Mouse (Mus musculus): ENCODE data around the gene Rin3. TPM values are rescaled to one million over a fixed set of nuclear protein-coding genes. Genes with fewer than 3 reads are reported as not detected.
A peak's percentile ranks its signal among the peaks of the same experiment; 100 is the strongest.

Rin3 gene
- polyA plus RNA-seq, 1 experiment, result 25.4 TPM

GRCm38 (mm10) chr12:102342602-102343001, 59.8 kb downstream of the Rin3 start:
- H3K4me3 ChIP-seq (ENCODE audit: control insufficient read depth, insufficient read depth, low read length), result no peak overlapping the region
- no peaks in the 10 kb centered on the region for H3K27me3 ChIP-seq (ENCODE audit: control insufficient read depth, insufficient read depth, low read length)
- H3K27ac ChIP-seq (ENCODE audit: control insufficient read depth, insufficient read depth, low read length), result no peak overlapping the region
- 94% methylated on average over 3 of the region's 3 CpGs for WGBS
- TF ChIP-seq CTCF (IDR thresholded peaks at IDR 0.05; ENCODE audit: borderline replicate concordance, control insufficient read depth, extremely low read depth, insufficient read depth, low read length, poor library complexity) (no peak), POLR2A (IDR thresholded peaks at IDR 0.05; ENCODE audit: control insufficient read depth, extremely low read depth, insufficient read depth, low read length, poor library complexity) (no peak)
- no peaks in the 10 kb centered on the region for H3K4me1 ChIP-seq (replicated peaks; ENCODE audit: control insufficient read depth, insufficient read depth, low read length)
- DNase-seq, result no peak
- no peaks in the 10 kb centered on the region for H3K36me3 ChIP-seq (ENCODE audit: control insufficient read depth, insufficient read depth, low read length)

- no peaks in the 10 kb centered on the region for H3K36me3 ChIP-seq (ENCODE audit: control insufficient read depth, insufficient read depth, low read length)
- DNase-seq, result no peak
- WGBS, result 94% methylated on average over 14 of the region's 14 CpGs
Measured at GRCm38 (mm10) chr12:102345031-102345815, 62.4 kb downstream of the Rin3 start.

GRCm38 (mm10) chr12:102346507-102346906, 63.7 kb downstream of the Rin3 start:
- peak; percentile 78 for DNase-seq
- TF ChIP-seq POLR2A (IDR thresholded peaks at IDR 0.05; ENCODE audit: control insufficient read depth, extremely low read depth, insufficient read depth, low read length, poor library complexity), result no peak
- no peak for TF ChIP-seq CTCF (IDR thresholded peaks at IDR 0.05; ENCODE audit: borderline replicate concordance, control insufficient read depth, extremely low read depth, insufficient read depth, low read length, poor library complexity)
- H3K27ac ChIP-seq (ENCODE audit: control insufficient read depth, insufficient read depth, low read length), result no peak overlapping the region
- H3K4me3 ChIP-seq (ENCODE audit: control insufficient read depth, insufficient read depth, low read length), result no peak overlapping the region
- 20% methylated on average over 1 of the region's 1 CpGs for WGBS
- H3K4me1 ChIP-seq (replicated peaks; ENCODE audit: control insufficient read depth, insufficient read depth, low read length), result no peaks in the 10 kb centered on the region
- H3K27me3 ChIP-seq (ENCODE audit: control insufficient read depth, insufficient read depth, low read length), result no peaks in the 10 kb centered on the region
- H3K36me3 ChIP-seq (ENCODE audit: control insufficient read depth, insufficient read depth, low read length), result no peaks in the 10 kb centered on the region

More at GRCm38 (mm10) chr12:102345031-102345815, 62.4 kb downstream of the Rin3 start:
- TF ChIP-seq POLR2A (IDR thresholded peaks at IDR 0.05; ENCODE audit: control insufficient read depth, extremely low read depth, insufficient read depth, low read length, poor library complexity), result no peak
- no peak for TF ChIP-seq CTCF (IDR thresholded peaks at IDR 0.05; ENCODE audit: borderline replicate concordance, control insufficient read depth, extremely low read depth, insufficient read depth, low read length, poor library complexity)
- Histone ChIP-seq H3K27me3 (ENCODE audit: control insufficient read depth, insufficient read depth, low read length) (no peaks in the 10 kb centered on the region), H3K27ac (ENCODE audit: control insufficient read depth, insufficient read depth, low read length) (no peak overlapping the region), H3K4me1 (replicated peaks; ENCODE audit: control insufficient read depth, insufficient read depth, low read length) (no peaks in the 10 kb centered on the region), H3K4me3 (ENCODE audit: control insufficient read depth, insufficient read depth, low read length) (no peak overlapping the region)

- Histone ChIP-seq H3K36me3 (ENCODE audit: control insufficient read depth, insufficient read depth, low read length) (no peaks in the 10 kb centered on the region), H3K4me1 (replicated peaks; ENCODE audit: control insufficient read depth, insufficient read depth, low read length) (no peaks in the 10 kb centered on the region), H3K27ac (ENCODE audit: control insufficient read depth, insufficient read depth, low read length) (no peak overlapping the region), H3K4me3 (ENCODE audit: control insufficient read depth, insufficient read depth, low read length) (no peak overlapping the region), H3K27me3 (ENCODE audit: control insufficient read depth, insufficient read depth, low read length) (no peaks in the 10 kb centered on the region)
- no peak for DNase-seq
- TF ChIP-seq CTCF (IDR thresholded peaks at IDR 0.05; ENCODE audit: borderline replicate concordance, control insufficient read depth, extremely low read depth, insufficient read depth, low read length, poor library complexity) (no peak), POLR2A (IDR thresholded peaks at IDR 0.05; ENCODE audit: control insufficient read depth, extremely low read depth, insufficient read depth, low read length, poor library complexity) (no peak)
- 94% methylated on average over 6 of the region's 6 CpGs for WGBS
Measured at GRCm38 (mm10) chr12:102348447-102348846, 65.6 kb downstream of the Rin3 start.

- peaks cover 8% of the 10 kb centered on the region for H3K4me1 ChIP-seq (replicated peaks; ENCODE audit: control insufficient read depth, insufficient read depth, low read length)
- H3K36me3 ChIP-seq (ENCODE audit: control insufficient read depth, insufficient read depth, low read length), result no peaks in the 10 kb centered on the region
- no peaks in the 10 kb centered on the region for H3K27me3 ChIP-seq (ENCODE audit: control insufficient read depth, insufficient read depth, low read length)
Measured at GRCm38 (mm10) chr12:102350997-102351396, 68.1 kb downstream of the Rin3 start.

GRCm38 (mm10) chr12:102354126-102354984, 71.5 kb downstream of the Rin3 start:
- H3K4me3 ChIP-seq (ENCODE audit: control insufficient read depth, insufficient read depth, low read length), result no peak overlapping the region
- WGBS, result 56% methylated on average over 10 of the region's 10 CpGs
- H3K27me3 ChIP-seq (ENCODE audit: control insufficient read depth, insufficient read depth, low read length), result no peaks in the 10 kb centered on the region
- no peak overlapping the region for H3K27ac ChIP-seq (ENCODE audit: control insufficient read depth, insufficient read depth, low read length)
- no peaks in the 10 kb centered on the region for H3K36me3 ChIP-seq (ENCODE audit: control insufficient read depth, insufficient read depth, low read length)
- TF ChIP-seq CTCF (IDR thresholded peaks at IDR 0.05; ENCODE audit: borderline replicate concordance, control insufficient read depth, extremely low read depth, insufficient read depth, low read length, poor library complexity) (no peak), POLR2A (IDR thresholded peaks at IDR 0.05; ENCODE audit: control insufficient read depth, extremely low read depth, insufficient read depth, low read length, poor library complexity) (no peak)
- peaks cover 8% of the 10 kb centered on the region for H3K4me1 ChIP-seq (replicated peaks; ENCODE audit: control insufficient read depth, insufficient read depth, low read length)
- DNase-seq, result no peak

More at GRCm38 (mm10) chr12:102350997-102351396, 68.1 kb downstream of the Rin3 start:
- DNase-seq, result no peak
- 65% methylated on average over 1 of the region's 1 CpGs for WGBS
- no peak for TF ChIP-seq CTCF (IDR thresholded peaks at IDR 0.05; ENCODE audit: borderline replicate concordance, control insufficient read depth, extremely low read depth, insufficient read depth, low read length, poor library complexity)
- TF ChIP-seq POLR2A (IDR thresholded peaks at IDR 0.05; ENCODE audit: control insufficient read depth, extremely low read depth, insufficient read depth, low read length, poor library complexity), result no peak
- Histone ChIP-seq H3K27ac (ENCODE audit: control insufficient read depth, insufficient read depth, low read length) (no peak overlapping the region), H3K4me3 (ENCODE audit: control insufficient read depth, insufficient read depth, low read length) (no peak overlapping the region)
